Mouse (Mus musculus): ENCODE measurements around the gene Hist1h4m. TPM values are rescaled to one million over a fixed set of nuclear protein-coding genes. Genes with fewer than 3 reads are reported as not detected.
"Not testable (repeated sequence)": the region's sequence is repeated elsewhere in the genome, so short reads cannot be mapped to it uniquely, and the experiment has no call there.

The Hist1h4m gene
- polyA plus RNA-seq, 1 experiment from 2014 or later: not detected

DNA sequence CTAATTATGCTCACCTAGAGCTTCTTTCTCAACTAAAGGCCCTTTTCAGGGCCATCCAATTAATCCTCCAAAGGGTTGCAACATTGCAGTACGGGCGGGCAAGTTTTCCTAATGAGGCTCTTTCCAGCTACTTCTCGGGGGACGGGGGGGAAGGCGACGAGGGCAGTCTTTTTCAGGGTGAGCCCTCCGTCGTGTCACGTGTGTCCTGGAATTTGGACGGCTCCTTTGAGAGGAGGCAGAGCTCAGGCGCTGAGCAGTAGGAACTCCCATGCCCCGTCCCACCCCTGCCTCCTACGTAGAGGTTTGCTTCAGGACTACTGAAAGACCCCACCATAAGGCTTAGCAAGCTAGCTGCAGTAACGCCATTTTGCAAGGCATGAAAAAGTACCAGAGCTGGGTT lies 546 bp downstream of the Hist1h4m start:
- peak overlapping the region; percentile 56 for H3K4me2 ChIP-seq
- H3K4me1 ChIP-seq; H3K9me3 ChIP-seq; ATAC-seq (ENCODE audit: extremely low read depth, insufficient number of reproducible peaks, low FRiP score, low TSS enrichment); H3K36me3 ChIP-seq; H3K27me3 ChIP-seq (replicated peaks): not testable (repeated sequence)
- H3K9ac ChIP-seq: peak overlapping the region; percentile 40
- WGBS: 0% methylated on average over 14 of the region's 14 CpGs
- H3K27ac ChIP-seq (replicated peaks): 0 out of 2 replicates have a peak overlapping the region, but pooled peaks have one; percentile 45
- peak overlapping the region; percentile 32 for H3K4me3 ChIP-seq

DNA sequence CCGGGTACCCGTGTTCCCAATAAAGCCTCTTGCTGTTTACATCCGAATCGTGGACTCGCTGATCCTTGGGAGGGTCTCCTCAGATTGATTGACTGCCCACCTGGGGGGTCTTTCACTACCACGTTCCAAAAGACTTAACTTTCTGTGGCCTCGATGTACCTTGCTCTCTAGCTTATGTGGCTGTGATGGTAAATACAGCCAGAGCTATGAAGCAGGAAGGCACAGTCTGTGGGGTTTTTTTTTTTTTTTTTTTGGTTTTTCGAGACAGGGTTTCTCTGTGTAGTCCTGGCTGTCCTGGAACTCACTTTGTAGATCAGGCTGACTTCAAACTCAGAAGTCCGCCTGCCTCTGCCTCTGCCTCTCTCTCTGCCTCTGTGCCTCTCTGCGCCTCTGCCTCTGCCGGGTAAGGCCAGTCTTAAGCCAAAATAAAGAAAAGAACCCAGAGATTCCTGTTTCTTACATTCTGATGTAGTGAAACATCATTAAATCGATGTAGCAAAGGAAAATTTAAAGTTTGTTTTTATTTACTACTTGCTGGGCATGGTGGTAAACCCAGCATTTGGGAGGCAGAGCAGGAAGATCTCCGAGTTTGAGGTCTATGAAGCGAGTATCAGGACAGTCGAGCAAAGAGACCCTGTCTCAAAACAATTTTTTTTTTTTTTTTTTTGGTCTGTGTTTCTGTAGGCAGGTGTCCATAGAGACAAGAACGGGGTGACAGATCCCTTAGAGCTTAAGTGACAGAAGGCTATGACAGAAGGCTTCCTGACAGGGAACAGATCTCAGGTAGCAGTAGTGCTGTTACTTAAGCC lies 8.7 kb downstream of the Hist1h4m start:
- H3K36me3 ChIP-seq; H3K4me2 ChIP-seq; H3K9ac ChIP-seq; H3K27me3 ChIP-seq (replicated peaks); H3K4me3 ChIP-seq; ATAC-seq (ENCODE audit: extremely low read depth, insufficient number of reproducible peaks, low FRiP score, low TSS enrichment); H3K27ac ChIP-seq (replicated peaks); H3K9me3 ChIP-seq; H3K4me1 ChIP-seq: not testable (repeated sequence)
- 76% methylated on average over 7 of the region's 16 CpGs for WGBS

DNA sequence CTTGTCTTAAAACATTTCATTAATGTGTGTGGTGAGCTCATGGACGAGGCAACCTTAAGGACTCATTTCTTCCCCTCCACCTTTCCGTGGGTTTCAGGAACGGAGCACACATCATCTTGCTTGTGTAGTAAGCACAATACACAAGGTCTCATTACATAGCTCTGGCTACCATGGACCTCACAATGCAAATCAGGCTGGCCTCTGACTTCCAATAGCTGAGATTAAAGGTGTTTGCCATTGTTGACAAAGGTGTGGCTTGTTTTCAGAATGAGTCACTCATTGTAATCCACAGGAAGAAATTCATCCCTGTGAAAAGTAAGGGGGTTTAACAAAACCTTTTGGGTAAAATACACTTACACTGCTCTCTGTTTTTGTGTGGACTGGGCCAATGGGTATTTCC lies 17.0 kb downstream of the Hist1h4m start:
- no peak overlapping the region for H3K4me3 ChIP-seq
- H3K4me2 ChIP-seq: no peak overlapping the region
- H3K27ac ChIP-seq (replicated peaks): no peak overlapping the region
- WGBS: 80% methylated on average over 3 of the region's 3 CpGs
- no peak overlapping the region for H3K9ac ChIP-seq
- no peaks in the 10 kb centered on the region for H3K9me3 ChIP-seq
- H3K4me1 ChIP-seq: no peaks in the 10 kb centered on the region
- no peaks in the 10 kb centered on the region for H3K36me3 ChIP-seq
- no peak for ATAC-seq (ENCODE audit: extremely low read depth, insufficient number of reproducible peaks, low FRiP score, low TSS enrichment)
- no peaks in the 10 kb centered on the region for H3K27me3 ChIP-seq (replicated peaks)

DNA sequence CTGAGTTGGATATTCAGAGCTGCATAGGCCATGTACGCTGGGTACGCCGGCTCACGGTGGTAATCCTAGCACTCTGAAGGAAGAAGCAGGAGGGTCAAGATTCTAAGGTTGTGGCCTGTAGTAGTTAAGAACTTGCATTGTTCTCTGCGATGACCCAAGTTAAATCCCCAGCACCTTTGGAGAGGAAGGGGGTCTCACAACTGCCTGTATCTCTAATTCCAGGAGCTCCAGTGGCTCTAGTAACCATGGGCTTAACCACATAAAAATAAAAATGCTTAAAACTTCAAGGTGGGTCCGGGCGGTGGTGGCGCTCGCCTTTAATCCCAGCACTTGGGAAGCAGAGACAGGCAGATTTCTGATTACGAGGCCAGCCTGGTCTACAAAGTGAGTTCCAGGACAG lies 18.8 kb downstream of the Hist1h4m start:
- Histone ChIP-seq H3K9me3 (no peaks in the 10 kb centered on the region), H3K4me3 (no peak overlapping the region), H3K4me1 (no peaks in the 10 kb centered on the region), H3K9ac (no peak overlapping the region), H3K27ac (replicated peaks) (no peak overlapping the region), H3K36me3 (no peaks in the 10 kb centered on the region), H3K27me3 (replicated peaks) (no peaks in the 10 kb centered on the region), H3K4me2 (peak overlapping the region; percentile 27; the same call in 1 of the 2 replicates)
- 82% methylated on average over 10 of the region's 10 CpGs for WGBS
- ATAC-seq (ENCODE audit: extremely low read depth, insufficient number of reproducible peaks, low FRiP score, low TSS enrichment): no peak

DNA sequence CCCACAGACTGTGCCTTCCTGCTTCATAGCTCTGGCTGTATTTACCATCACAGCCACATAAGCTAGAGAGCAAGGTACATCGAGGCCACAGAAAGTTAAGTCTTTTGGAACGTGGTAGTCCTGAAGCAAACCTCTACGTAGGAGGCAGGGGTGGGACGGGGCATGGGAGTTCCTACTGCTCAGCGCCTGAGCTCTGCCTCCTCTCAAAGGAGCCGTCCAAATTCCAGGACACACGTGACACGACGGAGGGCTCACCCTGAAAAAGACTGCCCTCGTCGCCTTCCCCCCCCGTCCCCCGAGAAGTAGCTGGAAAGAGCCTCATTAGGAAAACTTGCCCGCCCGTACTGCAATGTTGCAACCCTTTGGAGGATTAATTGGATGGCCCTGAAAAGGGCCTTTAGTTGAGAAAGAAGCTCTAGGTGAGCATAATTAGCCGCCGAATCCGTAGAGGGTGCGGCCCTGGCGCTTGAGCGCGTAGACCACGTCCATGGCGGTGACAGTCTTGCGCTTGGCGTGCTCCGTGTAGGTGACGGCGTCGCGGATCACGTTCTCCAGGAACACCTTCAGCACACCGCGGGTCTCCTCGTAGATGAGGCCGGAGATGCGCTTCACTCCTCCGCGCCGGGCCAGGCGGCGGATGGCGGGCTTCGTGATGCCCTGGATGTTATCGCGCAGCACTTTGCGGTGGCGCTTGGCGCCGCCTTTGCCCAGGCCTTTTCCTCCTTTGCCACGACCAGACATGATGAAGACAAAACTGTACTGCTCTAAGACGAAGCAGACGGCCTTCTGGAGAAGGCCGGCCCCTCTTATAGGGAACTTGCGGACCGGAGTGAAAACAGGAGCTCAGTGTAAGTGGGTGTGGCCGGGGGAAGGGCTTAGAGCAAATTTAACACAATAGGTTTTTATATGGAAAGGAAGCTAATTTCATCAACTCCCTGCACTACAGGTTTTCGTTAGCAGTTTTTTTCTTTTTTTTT lies 20.2 kb downstream of the Hist1h4m start, which contains the start of gene Hist1h4n:
Gene Hist1h4n (minus strand): TSS at position 779 of the 977 bp plus-strand sequence.
- not testable (repeated sequence) for H3K27me3 ChIP-seq (replicated peaks); H3K4me1 ChIP-seq; H3K36me3 ChIP-seq; H3K9me3 ChIP-seq
- H3K4me2 ChIP-seq: peak within 1 kb of the TSS; percentile 56
- under 1% methylated on average over 26 of the region's 58 CpGs for WGBS
- peak; percentile 71; the same call in 1 of the 2 replicates for ATAC-seq (ENCODE audit: extremely low read depth, insufficient number of reproducible peaks, low FRiP score, low TSS enrichment)
- H3K4me3 ChIP-seq: peak within 1 kb of the TSS; percentile 35
- H3K27ac ChIP-seq (replicated peaks): 0 out of 2 replicates have a peak within 1 kb of the TSS, but pooled peaks have one; percentile 50
- H3K9ac ChIP-seq: peak within 1 kb of the TSS; percentile 67

DNA sequence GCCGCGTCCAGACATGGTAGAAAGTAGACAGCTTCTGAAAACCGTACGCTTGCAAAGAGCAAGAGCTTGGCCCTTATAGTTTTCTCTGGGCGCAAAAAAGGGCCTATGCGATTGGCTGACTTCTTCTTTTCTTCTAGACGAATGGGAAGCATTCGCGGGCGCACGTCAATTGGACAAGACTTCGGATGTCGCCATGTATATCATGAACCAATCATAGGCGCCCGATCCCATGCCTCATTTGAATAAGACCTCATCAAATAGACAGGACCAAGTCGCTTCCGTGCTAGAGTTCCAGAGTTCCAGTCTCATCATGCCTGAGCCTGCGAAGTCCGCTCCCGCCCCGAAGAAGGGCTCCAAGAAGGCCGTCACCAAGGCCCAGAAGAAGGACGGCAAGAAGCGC lies 21.9 kb downstream of the Hist1h4m start, which contains the start of the genes Hist1h2ap and Hist1h2br:
Gene Hist1h2ap (minus strand): TSS at position 47 of the 400 bp plus-strand sequence.
Gene Hist1h2br (plus strand): TSS at position 283 of the 400 bp plus-strand sequence.
- H3K4me1 ChIP-seq; H3K27ac ChIP-seq (replicated peaks); H3K4me2 ChIP-seq; H3K36me3 ChIP-seq; H3K27me3 ChIP-seq (replicated peaks); H3K9ac ChIP-seq; H3K4me3 ChIP-seq; H3K9me3 ChIP-seq: not testable (repeated sequence)
- peak; percentile 87 for ATAC-seq (ENCODE audit: extremely low read depth, insufficient number of reproducible peaks, low FRiP score, low TSS enrichment)
- WGBS: no CpG with 5 or more reads among the region's 24 CpGs

DNA sequence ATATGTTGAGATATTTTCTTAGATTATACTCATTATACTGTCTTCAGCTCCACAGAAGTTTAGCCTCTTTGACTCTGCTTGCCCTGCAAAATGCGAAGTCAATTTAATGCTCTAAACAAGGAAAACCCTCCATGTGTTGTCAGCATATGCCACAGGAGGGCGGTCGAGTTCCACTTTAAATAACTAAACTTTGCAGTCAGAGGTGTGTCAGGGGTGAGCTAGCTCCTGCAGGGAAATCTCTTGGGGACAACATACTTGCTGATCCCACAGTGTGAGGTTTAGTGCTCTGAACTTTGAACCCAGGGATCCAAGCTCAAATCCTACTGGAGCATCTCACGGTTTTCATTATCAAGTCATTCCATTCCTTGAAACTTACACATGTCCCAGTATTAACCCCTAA lies 29.0 kb downstream of the Hist1h4m start:
- H3K9me3 ChIP-seq; ATAC-seq (ENCODE audit: extremely low read depth, insufficient number of reproducible peaks, low FRiP score, low TSS enrichment); H3K4me1 ChIP-seq; H3K27me3 ChIP-seq (replicated peaks); H3K4me2 ChIP-seq; H3K27ac ChIP-seq (replicated peaks); H3K36me3 ChIP-seq; H3K4me3 ChIP-seq; H3K9ac ChIP-seq: not testable (repeated sequence)
- no CpG with 5 or more reads among the region's 4 CpGs for WGBS

DNA sequence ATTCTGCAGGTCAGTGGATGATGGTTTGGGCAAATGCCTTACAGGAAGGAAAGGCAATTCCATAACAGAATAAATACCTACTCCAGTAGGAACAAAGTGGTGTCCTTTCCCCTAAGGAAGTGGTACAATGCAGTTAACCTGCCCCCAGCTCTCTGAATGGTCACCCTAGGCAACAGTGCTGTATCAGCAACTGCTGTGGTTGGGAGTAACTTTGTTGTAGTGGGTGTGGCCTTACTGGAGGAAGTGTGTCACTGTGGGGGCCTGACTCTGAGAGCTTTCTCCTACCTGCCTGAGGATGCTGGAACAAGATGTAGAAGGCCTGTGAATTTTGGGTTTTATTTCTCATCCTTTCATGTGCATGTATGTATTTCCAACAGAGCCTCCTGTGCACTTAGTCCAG lies 34.8 kb downstream of the Hist1h4m start:
- H3K4me2 ChIP-seq; H3K27ac ChIP-seq (replicated peaks); ATAC-seq (ENCODE audit: extremely low read depth, insufficient number of reproducible peaks, low FRiP score, low TSS enrichment); H3K9ac ChIP-seq; H3K9me3 ChIP-seq; H3K4me3 ChIP-seq; H3K36me3 ChIP-seq; H3K4me1 ChIP-seq; H3K27me3 ChIP-seq (replicated peaks): not testable (repeated sequence)

DNA sequence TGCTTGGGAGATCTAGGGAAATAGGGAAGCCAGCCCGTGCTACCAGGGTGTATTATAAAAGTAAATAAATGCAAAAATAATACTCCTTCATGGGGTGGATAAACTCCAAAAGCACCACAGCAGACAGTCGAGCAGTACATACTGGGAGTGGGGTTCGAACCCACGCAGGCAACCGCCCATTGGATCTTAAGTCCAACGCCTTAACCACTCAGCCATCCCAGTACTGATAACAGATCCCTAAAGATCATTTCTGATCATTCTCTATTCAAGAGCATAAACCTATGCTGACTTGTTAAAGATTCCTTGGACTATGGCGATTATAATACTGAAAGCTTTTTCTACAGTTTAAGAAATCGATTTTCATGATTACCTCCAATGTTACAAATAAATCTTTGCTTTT lies 36.3 kb downstream of the Hist1h4m start:
- 40% methylated on average over 8 of the region's 8 CpGs for WGBS
- ATAC-seq (ENCODE audit: extremely low read depth, insufficient number of reproducible peaks, low FRiP score, low TSS enrichment): no peak
- Histone ChIP-seq H3K9me3 (no peaks in the 10 kb centered on the region), H3K9ac (no peak overlapping the region), H3K4me1 (peaks cover 20% of the 10 kb centered on the region), H3K4me2 (no peak overlapping the region), H3K27me3 (replicated peaks) (no peaks in the 10 kb centered on the region), H3K27ac (replicated peaks) (no peak overlapping the region), H3K4me3 (no peak overlapping the region), H3K36me3 (no peaks in the 10 kb centered on the region)

DNA sequence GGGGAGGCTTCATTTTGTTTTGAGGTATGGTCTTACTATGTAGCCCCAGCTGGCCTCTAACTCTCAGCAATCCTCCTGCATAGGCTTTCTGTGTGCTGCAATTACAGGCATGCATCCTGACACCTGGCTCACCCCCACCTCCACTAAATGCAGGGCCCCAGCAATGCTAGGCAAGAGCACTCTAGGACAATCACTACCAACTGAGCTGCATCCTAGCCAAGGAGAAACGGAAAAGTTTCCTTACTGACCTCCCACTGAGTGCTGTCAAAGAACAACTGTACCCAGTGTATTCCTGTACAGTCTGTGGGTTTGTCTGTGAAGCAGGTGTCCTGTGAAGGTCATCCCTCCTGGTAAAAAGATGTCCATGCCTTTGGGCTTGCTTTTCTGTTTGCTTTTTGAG lies 39.1 kb downstream of the Hist1h4m start:
- peaks cover 24% of the 10 kb centered on the region for H3K4me1 ChIP-seq
- H3K27me3 ChIP-seq (replicated peaks); H3K4me2 ChIP-seq; H3K36me3 ChIP-seq; H3K4me3 ChIP-seq; H3K9me3 ChIP-seq; ATAC-seq (ENCODE audit: extremely low read depth, insufficient number of reproducible peaks, low FRiP score, low TSS enrichment); H3K9ac ChIP-seq; H3K27ac ChIP-seq (replicated peaks): not testable (repeated sequence)
- WGBS: 27% methylated on average over 1 of the region's 1 CpGs

DNA sequence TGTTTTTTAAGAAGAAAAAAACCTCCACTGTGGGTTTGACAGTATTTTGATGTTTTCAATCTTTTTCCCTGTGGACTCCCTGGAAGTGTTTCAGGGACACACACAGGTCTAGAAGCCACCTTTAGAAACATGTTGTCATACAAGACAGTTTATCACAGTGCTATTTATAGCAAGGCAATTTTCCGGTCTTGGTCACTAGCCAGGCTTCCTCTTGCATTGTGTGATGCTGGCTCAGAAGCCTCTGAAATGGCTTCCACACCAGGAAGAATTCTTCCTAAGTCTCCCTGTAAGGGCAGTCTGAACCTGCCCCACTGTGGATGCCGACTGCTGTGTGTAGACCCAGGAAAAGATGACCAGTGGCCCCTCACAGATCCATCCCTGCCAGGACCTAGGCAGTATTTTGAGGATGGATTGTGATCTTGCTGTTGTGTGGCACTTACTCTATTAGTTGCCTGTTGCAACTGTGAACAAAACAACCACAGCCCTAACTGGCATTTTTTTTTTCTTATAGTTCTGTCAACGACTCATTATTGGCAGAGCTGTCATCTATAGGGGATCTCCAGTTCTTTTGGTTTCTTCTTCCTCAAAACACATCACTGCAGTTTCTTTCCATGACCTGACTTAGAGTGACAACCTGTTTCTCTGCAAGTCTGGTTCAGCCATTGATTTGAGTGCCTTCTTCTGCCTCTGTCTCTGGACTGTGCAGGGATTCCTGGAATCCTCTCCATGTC lies 40.8 kb downstream of the Hist1h4m start:
- Histone ChIP-seq H3K36me3 (no peaks in the 10 kb centered on the region), H3K4me1 (peaks cover 24% of the 10 kb centered on the region), H3K9me3 (no peaks in the 10 kb centered on the region), H3K4me3 (no peak overlapping the region), H3K27ac (replicated peaks) (peak overlapping the region; percentile 88), H3K27me3 (replicated peaks) (no peaks in the 10 kb centered on the region), H3K4me2 (peak overlapping the region; percentile 24; the same call in 1 of the 2 replicates), H3K9ac (no peak overlapping the region)
- 0 out of 2 replicates have a peak, but pooled peaks have one; percentile 32 for ATAC-seq (ENCODE audit: extremely low read depth, insufficient number of reproducible peaks, low FRiP score, low TSS enrichment)
- WGBS: 33% methylated on average over 3 of the region's 3 CpGs

Data from heart, embryonic 13.5 days (tissue).